Mouse (Mus musculus): ENCODE measurements at regions not wholly inside any gene's neighbourhood (a gene's known extent, or its start where the extent isn't known, plus 50 kb on each side); places are given as distances from the start of the nearest gene placed in this dataset.

DNA sequence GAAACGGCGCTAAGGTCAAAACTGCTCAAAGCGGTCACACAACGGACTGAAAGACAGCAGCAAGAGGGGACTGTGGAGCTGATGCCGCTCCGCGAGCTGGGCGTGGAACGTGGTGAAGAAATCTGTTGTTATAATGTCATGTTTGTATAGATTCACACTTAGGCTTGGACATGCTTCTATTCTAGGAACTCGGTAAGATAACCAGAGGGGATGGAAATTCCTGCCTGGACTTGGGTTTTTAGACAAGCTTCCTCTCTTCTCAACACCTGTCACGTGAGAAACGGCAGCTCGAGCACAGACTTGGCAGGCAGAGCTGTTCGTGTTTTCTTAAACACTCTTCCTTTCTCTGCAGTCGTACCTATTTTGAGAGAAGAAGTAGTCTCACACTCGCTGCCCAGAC is 307.5 kb downstream of the Ndfip2 start:
- no peak for DNase-seq

GRCm38 (mm10) chr14:105562843-105563242 is 304.5 kb downstream of the Ndfip2 start:
- DNase-seq: no peak

DNA sequence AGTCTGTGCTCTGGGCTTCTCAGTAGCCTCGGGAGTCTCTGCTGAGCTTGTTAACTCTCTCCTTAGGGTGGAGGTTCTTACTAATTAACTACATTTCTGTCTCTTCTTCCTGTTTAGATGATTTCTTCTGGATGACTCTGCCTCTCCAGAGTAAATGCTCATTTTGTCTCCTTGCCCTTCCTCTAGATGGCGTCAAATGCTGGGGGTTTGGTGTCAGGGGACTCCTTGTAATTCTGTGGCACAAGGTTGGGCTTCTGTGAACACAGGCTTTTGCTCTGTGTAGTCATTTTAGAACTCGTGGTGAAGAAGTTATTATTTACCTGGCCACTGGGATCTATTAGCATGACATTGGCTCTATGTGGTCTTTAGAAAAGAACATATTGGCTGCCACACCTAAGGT is 298.4 kb downstream of the Ndfip2 start:
- DNase-seq: peak; percentile 8

GRCm38 (mm10) chr14:105544066-105544465 is 285.7 kb downstream of the Ndfip2 start:
- no peak for DNase-seq

GRCm38 (mm10) chr14:105542486-105543145 is 284.2 kb downstream of the Ndfip2 start:
- DNase-seq: no peak

DNA sequence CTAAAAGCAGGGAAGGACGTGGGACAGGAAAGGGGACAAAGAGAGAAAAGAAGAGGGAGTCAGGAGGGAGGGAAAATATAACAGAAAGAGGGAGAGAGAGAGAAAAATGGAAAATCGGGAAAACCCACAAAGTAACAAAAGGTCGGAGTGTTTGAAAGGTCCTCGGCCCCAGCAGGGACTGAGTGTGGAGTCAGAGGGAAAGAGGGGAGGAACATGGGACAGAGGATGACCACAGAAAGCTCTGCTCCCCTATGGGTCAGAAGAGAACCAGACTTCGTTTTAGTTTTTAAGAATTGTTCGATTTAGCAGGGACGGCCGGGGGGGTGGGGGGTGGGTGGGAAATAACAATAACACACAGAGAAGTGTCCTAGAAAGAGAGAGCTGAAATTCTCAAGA is 283.7 kb downstream of the Ndfip2 start:
- DNase-seq: no peak

DNA sequence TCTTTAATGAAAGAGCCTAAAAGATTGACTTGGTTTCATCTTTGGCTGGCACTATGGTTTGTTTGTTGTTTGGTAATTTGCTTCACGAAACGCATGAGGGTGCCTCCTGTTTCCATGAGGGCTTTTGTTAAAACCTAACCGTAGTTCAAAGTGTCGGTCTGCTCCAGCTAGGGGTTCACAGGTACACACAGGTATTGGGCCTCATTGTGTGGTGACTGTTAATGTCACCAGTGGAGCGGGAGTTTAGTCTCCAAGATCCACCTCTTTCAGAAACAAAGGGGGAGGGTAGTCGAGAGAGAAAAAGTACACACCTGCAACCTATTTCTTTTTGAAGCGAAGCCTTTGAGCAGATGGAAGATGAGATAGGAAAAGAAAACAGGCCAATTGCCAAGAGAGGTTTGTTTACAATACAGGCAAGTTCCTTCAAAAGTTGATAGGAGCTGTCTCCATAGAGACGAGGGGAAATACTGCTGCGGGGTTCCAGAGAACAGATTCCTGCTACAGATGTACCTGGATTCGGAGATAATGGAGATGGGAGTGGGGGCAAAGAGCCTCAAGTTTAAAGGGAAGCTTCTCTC is 273.9 kb downstream of the Ndfip2 start:
- DNase-seq: no peak

- no peak for DNase-seq
Measured at GRCm38 (mm10) chr14:105528107-105528506, 269.7 kb downstream of the Ndfip2 start.

DNA sequence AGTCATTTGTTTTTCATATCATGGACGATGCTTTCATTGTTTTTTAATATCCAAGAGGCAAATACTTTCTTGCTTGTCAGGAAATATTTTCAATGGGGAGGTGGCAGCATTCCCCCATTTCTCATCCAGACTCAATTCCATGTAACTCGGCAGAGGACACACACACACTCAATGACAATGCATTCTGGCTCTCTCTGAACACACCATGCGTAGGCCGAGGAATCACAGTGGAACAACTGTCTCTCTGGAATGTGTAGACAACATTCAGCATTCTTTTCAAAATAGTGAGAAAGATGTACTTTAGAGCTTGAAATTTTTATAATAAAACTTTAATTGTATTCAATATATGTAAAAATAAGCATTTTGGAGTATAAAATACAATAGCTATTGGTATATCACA is 265.5 kb downstream of the Ndfip2 start:
- no peak for DNase-seq

DNA sequence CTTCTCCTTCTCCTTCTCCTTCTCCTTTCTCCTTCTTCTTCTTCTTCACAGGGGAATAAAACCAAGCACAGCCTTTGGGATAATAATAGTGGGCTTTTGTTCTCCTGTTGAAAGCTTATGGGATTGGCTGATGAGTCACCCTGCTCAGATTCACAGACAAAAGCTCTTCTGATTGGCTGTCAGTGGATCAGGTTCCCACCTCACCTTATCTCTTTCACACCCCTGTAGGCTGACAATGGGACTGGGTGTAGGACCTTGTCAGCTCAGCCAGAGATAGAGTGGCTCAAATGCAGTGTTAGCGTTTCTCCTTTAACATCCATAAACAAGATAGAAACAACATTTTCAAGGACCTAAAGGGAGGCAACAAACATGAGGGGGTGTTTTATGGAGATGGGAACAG is 263.9 kb downstream of the Ndfip2 start:
- no peak for DNase-seq

DNA sequence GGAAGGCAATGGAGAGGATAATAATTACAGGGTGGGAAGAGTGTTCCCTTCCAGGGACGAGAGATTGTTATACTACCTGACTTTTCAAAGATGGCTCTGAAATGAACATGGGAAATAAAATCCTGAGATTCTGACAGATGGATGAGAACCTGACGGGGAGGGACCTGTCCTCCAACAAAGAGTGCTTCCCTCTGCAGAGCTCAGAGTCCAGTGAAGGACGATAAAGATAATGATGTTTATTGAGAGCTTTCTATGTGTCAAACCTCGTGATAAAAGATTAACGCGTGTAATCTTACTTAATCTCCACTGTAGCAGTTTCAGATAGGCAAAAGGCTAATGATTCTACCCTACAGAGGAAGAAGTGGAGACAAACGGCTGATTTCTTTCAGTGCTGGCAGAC is 260.3 kb downstream of the Ndfip2 start:
- DNase-seq: no peak

- no peak for DNase-seq
Measured at GRCm38 (mm10) chr14:105514413-105514812, 256.0 kb downstream of the Ndfip2 start.

DNA sequence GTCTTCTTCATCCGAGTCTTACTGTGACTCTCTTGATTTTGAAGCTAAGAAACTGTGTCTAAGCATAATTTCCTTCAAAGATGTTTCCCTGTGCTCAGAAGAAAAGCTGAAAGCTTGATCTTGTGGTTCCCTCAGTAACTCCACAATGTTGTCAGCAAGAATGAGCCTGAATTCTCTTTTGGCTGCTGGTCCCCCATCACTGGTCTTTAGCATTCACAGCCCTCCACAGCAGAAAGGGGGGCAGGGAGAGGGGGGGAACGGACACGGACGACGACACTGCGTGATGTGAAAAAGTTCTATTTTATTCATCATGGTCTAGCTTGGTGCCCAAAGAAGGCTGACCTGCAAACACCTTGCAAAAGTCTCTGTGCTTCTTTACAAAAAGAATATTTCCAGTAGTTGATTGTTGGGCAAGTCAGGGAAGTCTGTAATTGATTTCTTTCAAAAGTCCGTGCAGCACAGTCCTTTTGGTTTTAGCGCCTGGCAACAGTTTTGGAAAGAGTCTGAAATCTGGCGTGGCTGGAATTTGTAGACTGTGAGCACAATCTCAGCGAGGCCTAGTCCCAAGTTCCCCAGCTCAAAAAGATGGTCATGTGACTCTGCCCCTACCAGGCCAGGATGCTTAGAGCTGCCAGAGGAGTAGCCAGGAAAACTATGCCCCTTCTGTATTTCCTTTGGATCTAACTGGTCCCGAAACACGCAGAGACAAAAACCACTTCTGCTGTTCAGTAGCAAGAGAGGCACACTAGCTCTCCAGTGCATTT is 254.7 kb downstream of the Ndfip2 start:
- DNase-seq: no peak

GRCm38 (mm10) chr14:105511826-105512225 is 253.5 kb downstream of the Ndfip2 start:
- no peak for DNase-seq

DNA sequence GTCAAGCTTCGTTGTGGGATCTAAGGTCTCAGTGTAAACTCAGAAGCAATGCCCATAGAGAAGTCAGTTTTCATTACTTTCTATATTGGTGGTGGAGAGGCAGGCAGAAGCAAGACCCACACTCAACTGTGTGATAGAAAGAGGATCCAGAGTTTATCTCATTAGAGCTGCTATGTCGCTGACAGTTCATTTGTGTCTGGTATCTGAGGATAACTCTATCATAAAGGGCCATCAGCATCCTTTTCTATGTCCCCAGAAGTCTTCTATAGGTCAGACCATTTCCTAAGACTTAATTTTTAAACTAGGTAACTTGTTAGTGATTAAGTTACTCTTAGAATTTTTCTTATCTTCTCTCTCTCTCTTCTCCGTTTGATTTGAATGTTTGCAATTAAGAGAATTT is 252.8 kb downstream of the Ndfip2 start:
- DNase-seq: no peak

GRCm38 (mm10) chr14:105505261-105505660 is 246.9 kb downstream of the Ndfip2 start:
- DNase-seq: no peak

GRCm38 (mm10) chr14:105504376-105504775 is 246.0 kb downstream of the Ndfip2 start:
- DNase-seq: no peak

GRCm38 (mm10) chr14:105503806-105504205 is 245.4 kb downstream of the Ndfip2 start:
- no peak for DNase-seq

GRCm38 (mm10) chr14:105502633-105502975 is 244.2 kb downstream of the Ndfip2 start:
- no peak for DNase-seq

GRCm38 (mm10) chr14:105501792-105502632 is 243.6 kb downstream of the Ndfip2 start:
- DNase-seq: no peak

- DNase-seq: peak; percentile 38
Measured at GRCm38 (mm10) chr14:105500966-105501741, 242.8 kb downstream of the Ndfip2 start.

GRCm38 (mm10) chr14:105499319-105499895 is 241.0 kb downstream of the Ndfip2 start:
- no peak for DNase-seq

All from adrenal gland, postnatal 25 days (tissue).